Mouse (Mus musculus) E14TG2a.4 (cell line): ENCODE data around the gene Fam193a.

ENCODE experiments used
- H3K27me3 ChIP-seq: 2 replicates; pipeline ENCODE4 v1.6.1; 2014; ENCODE audit warnings: low read length, control low read depth; ENCODE audit not compliant: insufficient read depth
- H3K36me3 ChIP-seq: 2 replicates; pipeline ENCODE4 v1.6.1; 2014; ENCODE audit warnings: low read length, control low read depth; ENCODE audit not compliant: insufficient read depth
- H3K4me1 ChIP-seq: replicated peaks from 2 replicates; pipeline ENCODE4 v1.6.1; 2014; ENCODE audit warnings: low read depth, low read length, control low read depth
- H3K4me3 ChIP-seq: replicated peaks from 2 replicates; pipeline ENCODE4 v1.5.1; 2014; ENCODE audit warnings: mild to moderate bottlenecking, low read length
- H3K9me3 ChIP-seq: 2 replicates; pipeline ENCODE4 v1.6.1; 2014; ENCODE audit warnings: low read length, control low read depth
- CTCF ChIP-seq: conservative IDR thresholded peaks from 2 replicates; pipeline ENCODE4 v1.5.1; 2014; ENCODE audit warnings: low read length
- NANOG ChIP-seq: IDR thresholded peaks from 2 replicates; pipeline ENCODE4 v1.6.1; 2014; ENCODE audit warnings: borderline replicate concordance, low read length, mixed read lengths
- POU5F1 ChIP-seq: IDR thresholded peaks from 2 replicates; pipeline ENCODE4 v1.6.1; 2014; ENCODE audit warnings: low read length, borderline replicate concordance

Gene Fam193a

GRCm38 (mm10) chr5:34533820-34534219 is 164.1 kb downstream of the Fam193a start:
- Histone ChIP-seq H3K4me3 (no peak overlapping the region), H3K36me3 (no peaks in the 10 kb centered on the region), H3K4me1 (peaks cover 4% of the 10 kb centered on the region), H3K9me3 (peaks cover 7% of the 10 kb centered on the region; the same call in 1 of the 2 replicates), H3K27me3 (0 out of 2 replicates have a peak, but pooled peaks cover 2% of the 10 kb centered on the region)
- no peak for TF ChIP-seq CTCF
- TF ChIP-seq NANOG, result no peak
- no peak for TF ChIP-seq POU5F1

- Histone ChIP-seq H3K36me3 (no peaks in the 10 kb centered on the region), H3K27me3 (peaks cover 11% of the 10 kb centered on the region; the same call in 1 of the 2 replicates), H3K4me1 (peaks cover 9% of the 10 kb centered on the region), H3K4me3 (no peak overlapping the region), H3K9me3 (peaks cover 7% of the 10 kb centered on the region; the same call in 1 of the 2 replicates)
- no peak for TF ChIP-seq NANOG
- TF ChIP-seq POU5F1, result no peak
- TF ChIP-seq CTCF, result no peak
Measured at GRCm38 (mm10) chr5:34534776-34535581, 165.2 kb downstream of the Fam193a start.

GRCm38 (mm10) chr5:34535831-34536230 is 166.1 kb downstream of the Fam193a start:
- no peak overlapping the region for H3K4me3 ChIP-seq
- peaks cover 9% of the 10 kb centered on the region for H3K4me1 ChIP-seq
- H3K36me3 ChIP-seq, result no peaks in the 10 kb centered on the region
- TF ChIP-seq POU5F1 (no peak), CTCF (no peak), NANOG (no peak)
- H3K9me3 ChIP-seq, result peaks cover 7% of the 10 kb centered on the region; the same call in 1 of the 2 replicates
- peaks cover 18% of the 10 kb centered on the region for H3K27me3 ChIP-seq
